Mouse (Mus musculus): ENCODE data around the gene Rnf220. TPM values are rescaled to one million over a fixed set of nuclear protein-coding genes. Genes with fewer than 3 reads are reported as not detected.

Gene Rnf220
- polyA plus RNA-seq, 1 experiment from 2014 or later: 63.3 TPM

DNA sequence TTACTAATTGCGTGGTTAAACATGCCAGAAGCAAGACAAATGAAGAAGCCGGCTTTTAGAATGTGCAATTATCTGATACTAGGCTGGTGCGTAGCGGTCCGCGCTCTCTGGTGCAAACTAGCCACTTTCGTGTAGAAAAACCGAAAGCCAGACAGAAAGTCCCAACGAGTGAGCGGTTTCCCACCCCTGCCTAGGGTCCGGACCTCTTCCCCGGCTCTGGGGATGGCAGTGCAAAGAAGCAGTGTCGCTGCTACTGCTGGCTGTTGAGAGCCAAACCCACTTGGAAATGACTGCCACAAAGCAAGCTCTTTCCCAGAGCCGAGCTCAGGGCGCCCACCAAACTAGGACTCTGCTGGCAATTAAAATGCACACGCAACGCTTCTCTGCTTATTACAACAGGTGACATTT lies 3.7 kb downstream of the Rnf220 start:
- no peaks in the 10 kb centered on the region for H3K36me3 ChIP-seq (ENCODE audit: control insufficient read depth, insufficient read depth, low read length)
- H3K27ac ChIP-seq (ENCODE audit: low read depth, low read length): no peak overlapping the region; the same call in 1 of the 2 replicates
- H3K27me3 ChIP-seq (ENCODE audit: control insufficient read depth, insufficient read depth, low read length): peaks cover 63% of the 10 kb centered on the region
- WGBS: 5% methylated on average over 17 of the region's 17 CpGs
- H3K9me3 ChIP-seq (ENCODE audit: control insufficient read depth, low read length): no peaks in the 10 kb centered on the region
- H3K9ac ChIP-seq (ENCODE audit: low read length): peak overlapping the region; percentile 45
- peak; percentile 97 for DNase-seq (ENCODE audit: low spot score, missing footprints)
- peak overlapping the region; percentile 78 for H3K4me2 ChIP-seq
- no peak for ATAC-seq (ENCODE audit: low FRiP score)
- H3K4me1 ChIP-seq (ENCODE audit: control insufficient read depth, insufficient read depth, low read length): peaks cover 16% of the 10 kb centered on the region
- peak overlapping the region; percentile 60 for H3K4me3 ChIP-seq (ENCODE audit: low read depth, low read length)

DNA sequence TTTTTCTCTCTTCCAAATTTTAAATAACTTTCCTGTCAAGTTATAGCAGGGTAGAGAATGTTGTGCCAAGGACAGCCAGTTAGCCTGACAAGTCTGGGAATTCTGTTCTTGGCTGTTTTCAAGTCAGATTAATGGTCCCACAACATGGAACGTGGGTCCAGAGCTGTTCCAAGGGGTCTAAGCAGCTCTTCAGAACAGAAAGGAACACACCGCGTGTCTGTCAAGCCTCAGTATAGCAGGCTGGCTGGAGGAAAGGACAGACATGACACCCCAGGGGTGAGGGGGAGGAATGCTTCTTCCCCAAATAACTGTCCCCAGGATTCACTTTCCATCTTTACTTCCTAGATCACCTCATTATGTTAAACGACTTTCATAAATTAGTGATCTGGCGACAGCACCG lies 5.0 kb downstream of the Rnf220 start:
- Histone ChIP-seq H3K27me3 (ENCODE audit: control insufficient read depth, insufficient read depth, low read length) (peaks cover 73% of the 10 kb centered on the region), H3K27ac (ENCODE audit: low read depth, low read length) (no peak overlapping the region), H3K36me3 (ENCODE audit: control insufficient read depth, insufficient read depth, low read length) (no peaks in the 10 kb centered on the region), H3K4me1 (ENCODE audit: control insufficient read depth, insufficient read depth, low read length) (peaks cover 16% of the 10 kb centered on the region), H3K9ac (ENCODE audit: low read length) (no peak overlapping the region), H3K4me2 (no peak overlapping the region), H3K4me3 (ENCODE audit: low read depth, low read length) (no peak overlapping the region), H3K9me3 (ENCODE audit: control insufficient read depth, low read length) (no peaks in the 10 kb centered on the region)
- ATAC-seq (ENCODE audit: low FRiP score) (no peak), DNase-seq (ENCODE audit: low spot score, missing footprints) (peak; percentile 87)
- WGBS: 64% methylated on average over 6 of the region's 6 CpGs

DNA sequence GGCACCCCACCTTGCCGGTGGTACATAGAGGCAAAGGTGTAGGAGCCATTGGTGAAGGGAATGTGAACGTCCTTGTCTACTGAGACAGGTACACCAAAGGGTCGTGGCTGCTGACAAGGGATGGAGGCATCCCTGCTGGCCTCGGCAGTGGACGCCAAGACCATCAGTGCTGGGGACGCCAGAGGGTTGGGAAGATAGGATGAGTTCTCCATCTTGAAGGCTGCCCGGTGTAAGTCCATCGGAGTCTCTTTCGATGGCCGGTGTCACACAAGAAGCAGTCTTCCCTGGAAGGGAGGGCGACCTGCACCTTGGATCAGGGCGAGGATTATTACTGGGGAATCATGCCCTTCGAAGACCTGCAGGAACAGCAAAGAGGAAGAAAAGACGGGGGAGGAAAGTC lies 6.9 kb downstream of the Rnf220 start:
- H3K27me3 ChIP-seq (ENCODE audit: control insufficient read depth, insufficient read depth, low read length): peaks cover 86% of the 10 kb centered on the region
- no peak overlapping the region for H3K4me3 ChIP-seq (ENCODE audit: low read depth, low read length)
- ATAC-seq (ENCODE audit: low FRiP score): no peak
- no peak overlapping the region for H3K27ac ChIP-seq (ENCODE audit: low read depth, low read length)
- DNase-seq (ENCODE audit: low spot score, missing footprints): no peak
- no peaks in the 10 kb centered on the region for H3K36me3 ChIP-seq (ENCODE audit: control insufficient read depth, insufficient read depth, low read length)
- no peak overlapping the region for H3K9ac ChIP-seq (ENCODE audit: low read length)
- no peaks in the 10 kb centered on the region for H3K9me3 ChIP-seq (ENCODE audit: control insufficient read depth, low read length)
- peaks cover 18% of the 10 kb centered on the region for H3K4me1 ChIP-seq (ENCODE audit: control insufficient read depth, insufficient read depth, low read length)
- no peak overlapping the region for H3K4me2 ChIP-seq
- WGBS: 90% methylated on average over 14 of the region's 14 CpGs

- Histone ChIP-seq H3K27ac (ENCODE audit: low read depth, low read length) (no peak overlapping the region), H3K4me3 (ENCODE audit: low read depth, low read length) (no peak overlapping the region), H3K9me3 (ENCODE audit: control insufficient read depth, low read length) (no peaks in the 10 kb centered on the region), H3K36me3 (ENCODE audit: control insufficient read depth, insufficient read depth, low read length) (no peaks in the 10 kb centered on the region), H3K4me2 (no peak overlapping the region), H3K4me1 (ENCODE audit: control insufficient read depth, insufficient read depth, low read length) (peaks cover 17% of the 10 kb centered on the region), H3K27me3 (ENCODE audit: control insufficient read depth, insufficient read depth, low read length) (peaks cover 83% of the 10 kb centered on the region), H3K9ac (ENCODE audit: low read length) (no peak overlapping the region)
- DNase-seq (ENCODE audit: low spot score, missing footprints) (no peak), ATAC-seq (ENCODE audit: low FRiP score) (no peak)
- WGBS: 91% methylated on average over 9 of the region's 9 CpGs
These were observed 7.3 kb downstream of the Rnf220 start for GRCm38 (mm10) chr4:117489566-117489965.

DNA sequence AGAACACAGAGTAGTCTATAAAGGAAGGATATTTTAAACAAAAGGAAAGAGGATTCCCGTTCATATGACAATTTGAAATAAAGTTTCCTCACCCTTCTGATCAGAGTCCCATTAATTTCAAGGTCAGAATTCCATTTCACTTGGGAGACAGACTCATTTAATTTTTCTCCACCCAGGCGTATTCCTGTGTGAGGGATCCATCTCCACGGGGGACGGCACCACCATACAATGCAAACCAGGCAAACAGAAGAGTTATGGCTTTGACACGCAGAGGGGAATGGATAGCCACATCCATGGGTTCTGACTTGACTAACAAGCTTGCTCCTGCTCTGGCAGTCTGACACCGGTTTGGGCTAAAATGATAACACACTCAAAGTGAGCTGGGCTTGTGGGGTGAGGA lies 9.4 kb downstream of the Rnf220 start:
- Histone ChIP-seq H3K27me3 (ENCODE audit: control insufficient read depth, insufficient read depth, low read length) (peaks cover 73% of the 10 kb centered on the region), H3K4me2 (no peak overlapping the region)

GRCm38 (mm10) chr4:117486188-117486587 lies 10.7 kb downstream of the Rnf220 start:
- Histone ChIP-seq H3K4me1 (ENCODE audit: control insufficient read depth, insufficient read depth, low read length) (peaks cover 23% of the 10 kb centered on the region), H3K27ac (ENCODE audit: low read depth, low read length) (no peak overlapping the region), H3K27me3 (ENCODE audit: control insufficient read depth, insufficient read depth, low read length) (peaks cover 63% of the 10 kb centered on the region), H3K36me3 (ENCODE audit: control insufficient read depth, insufficient read depth, low read length) (no peaks in the 10 kb centered on the region), H3K9me3 (ENCODE audit: control insufficient read depth, low read length) (no peaks in the 10 kb centered on the region), H3K9ac (ENCODE audit: low read length) (no peak overlapping the region), H3K4me3 (ENCODE audit: low read depth, low read length) (no peak overlapping the region), H3K4me2 (no peak overlapping the region)
- DNase-seq (ENCODE audit: low spot score, missing footprints) (peak; percentile 75), ATAC-seq (ENCODE audit: low FRiP score) (no peak)
- 83% methylated on average over 7 of the region's 7 CpGs for WGBS

More for the DNA sequence above, 9.4 kb downstream of the Rnf220 start:
- H3K9ac ChIP-seq (ENCODE audit: low read length): no peak overlapping the region
- H3K4me1 ChIP-seq (ENCODE audit: control insufficient read depth, insufficient read depth, low read length): peaks cover 17% of the 10 kb centered on the region
- 78% methylated on average over 6 of the region's 6 CpGs for WGBS
- peak; percentile 81 for DNase-seq (ENCODE audit: low spot score, missing footprints)
- H3K27ac ChIP-seq (ENCODE audit: low read depth, low read length): no peak overlapping the region
- H3K36me3 ChIP-seq (ENCODE audit: control insufficient read depth, insufficient read depth, low read length): no peaks in the 10 kb centered on the region
- no peak for ATAC-seq (ENCODE audit: low FRiP score)
- no peaks in the 10 kb centered on the region for H3K9me3 ChIP-seq (ENCODE audit: control insufficient read depth, low read length)
- H3K4me3 ChIP-seq (ENCODE audit: low read depth, low read length): no peak overlapping the region

GRCm38 (mm10) chr4:117485045-117485780 lies 11.6 kb downstream of the Rnf220 start:
- Histone ChIP-seq H3K27ac (ENCODE audit: low read depth, low read length) (peak overlapping the region; percentile 75), H3K27me3 (ENCODE audit: control insufficient read depth, insufficient read depth, low read length) (peaks cover 55% of the 10 kb centered on the region), H3K9ac (ENCODE audit: low read length) (peak overlapping the region; percentile 56), H3K4me3 (ENCODE audit: low read depth, low read length) (peak overlapping the region; percentile 35; the same call in 1 of the 2 replicates), H3K36me3 (ENCODE audit: control insufficient read depth, insufficient read depth, low read length) (no peaks in the 10 kb centered on the region), H3K9me3 (ENCODE audit: control insufficient read depth, low read length) (no peaks in the 10 kb centered on the region), H3K4me1 (ENCODE audit: control insufficient read depth, insufficient read depth, low read length) (peaks cover 33% of the 10 kb centered on the region), H3K4me2 (peak overlapping the region; percentile 89)
- DNase-seq (ENCODE audit: low spot score, missing footprints): peak; percentile 94
- ATAC-seq (ENCODE audit: low FRiP score): no peak; the same call in 1 of the 2 replicates
- WGBS: 28% methylated on average over 13 of the region's 13 CpGs

- peak; percentile 95 for ATAC-seq (ENCODE audit: low FRiP score)
- Histone ChIP-seq H3K27me3 (ENCODE audit: control insufficient read depth, insufficient read depth, low read length) (peaks cover 49% of the 10 kb centered on the region), H3K9me3 (ENCODE audit: control insufficient read depth, low read length) (no peaks in the 10 kb centered on the region), H3K36me3 (ENCODE audit: control insufficient read depth, insufficient read depth, low read length) (no peaks in the 10 kb centered on the region), H3K4me1 (ENCODE audit: control insufficient read depth, insufficient read depth, low read length) (peaks cover 38% of the 10 kb centered on the region), H3K4me2 (peak overlapping the region; percentile 89), H3K9ac (ENCODE audit: low read length) (peak overlapping the region; percentile 56), H3K27ac (ENCODE audit: low read depth, low read length) (peak overlapping the region; percentile 75), H3K4me3 (ENCODE audit: low read depth, low read length) (peak overlapping the region; percentile 35)
- DNase-seq (ENCODE audit: low spot score, missing footprints): peak; percentile 98
- 1% methylated on average over 67 of the region's 69 CpGs for WGBS
These were observed 12.4 kb downstream of the Rnf220 start for GRCm38 (mm10) chr4:117484256-117485044.

- peaks cover 38% of the 10 kb centered on the region for H3K4me1 ChIP-seq (ENCODE audit: control insufficient read depth, insufficient read depth, low read length)
- DNase-seq (ENCODE audit: low spot score, missing footprints): no peak
These were observed 13.0 kb downstream of the Rnf220 start for GRCm38 (mm10) chr4:117483931-117484255.

More at GRCm38 (mm10) chr4:117483931-117484255, 13.0 kb downstream of the Rnf220 start:
- no peak for ATAC-seq (ENCODE audit: low FRiP score)
- Histone ChIP-seq H3K9ac (ENCODE audit: low read length) (peak overlapping the region; percentile 56), H3K4me3 (ENCODE audit: low read depth, low read length) (peak overlapping the region; percentile 35; the same call in 1 of the 2 replicates), H3K36me3 (ENCODE audit: control insufficient read depth, insufficient read depth, low read length) (no peaks in the 10 kb centered on the region), H3K27ac (ENCODE audit: low read depth, low read length) (no peak overlapping the region), H3K4me2 (peak overlapping the region; percentile 89), H3K9me3 (ENCODE audit: control insufficient read depth, low read length) (no peaks in the 10 kb centered on the region), H3K27me3 (ENCODE audit: control insufficient read depth, insufficient read depth, low read length) (peaks cover 48% of the 10 kb centered on the region)
- WGBS: 1% methylated on average over 15 of the region's 15 CpGs
